Mouse (Mus musculus) embryonic stem cell, embryonic (primary cell): ENCODE measurements around the gene Lsm4.

Source experiments
- CTCF ChIA-PET, 4 experiments: fragments of 300-600 bp in 2 of 4; fragments of 350-600 bp in 2 of 4; sonication (Branson Sonifier 250); formaldehyde crosslinking; loops; one replicate each; lab custom pipeline; 2022; ENCODE audit warnings: inconsistent platforms in 2 of 4; lab: Charles Lee
- POLR2A ChIA-PET, 4 experiments: fragments of 300-600 bp in 2 of 4; fragments of 350-600 bp in 2 of 4; sonication (Branson Sonifier 250); formaldehyde crosslinking; loops; one replicate each; lab custom pipeline; 2022; ENCODE audit warnings: antibody characterized with exemption in 4 of 4, inconsistent platforms in 1 of 4; lab: Charles Lee

Lsm4 gene

DNA sequence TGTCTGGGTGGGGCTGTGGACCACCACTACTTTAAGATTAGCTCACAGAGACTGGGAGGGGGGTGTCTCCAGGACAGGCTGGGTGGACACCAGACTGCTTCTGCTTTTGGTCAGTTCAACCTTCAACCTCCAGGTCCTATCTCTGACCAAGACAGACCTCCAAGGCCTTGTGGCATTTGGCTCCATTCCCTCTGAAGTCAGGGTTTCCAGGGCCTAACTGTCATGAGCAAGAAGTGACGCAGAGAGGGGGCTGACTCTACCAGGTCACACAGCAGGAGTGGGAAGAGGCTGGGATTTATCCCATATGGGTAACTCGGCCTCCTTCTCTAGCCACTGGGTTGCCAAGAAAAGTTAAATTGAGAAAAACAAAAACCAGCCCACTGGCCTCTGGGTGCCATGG is 15.3 kb upstream of the Lsm4 start:
- ChIA-PET POLR2A (interaction anchor here in 3 of 4 experiments (0.6 to 27.2 kb wide), 20 partner anchors 9 to 181 kb away, joined by 3 to 1017 read pairs (median 10); partner anchors contain the start of genes Jund (in 3 of the 3), Lsm4 (in 3 of the 3), Gdf15 (in 2 of the 3) and Ssbp4 (in 2 of the 3)), CTCF (interaction anchor here in 2 of 4 experiments (0.7 to 21.5 kb wide), 5 partner anchors 14 to 75 kb away, joined by 3 to 206 read pairs (median 5); partner anchors contain the start of gene Lsm4 (in 1 of the 2))

- ChIA-PET POLR2A (interaction anchor here in 3 of 4 experiments (0.6 to 27.2 kb wide), 90 partner anchors 9 to 944 kb away, joined by 3 to 1017 read pairs (median 5); partner anchors contain the start of genes Jund (in 3 of the 3), Lsm4 (in 3 of the 3), Gm3336 (in 2 of the 3) and Lrrc25 (in 2 of the 3)), CTCF (interaction anchor here in 3 of 4 experiments (0.6 to 2.8 kb wide), 16 partner anchors 8 to 198 kb away, joined by 3 to 17 read pairs (median 4); partner anchors contain the start of genes Arrdc2 (in 1 of the 3) and Lsm4 (in 1 of the 3))
These were observed 14.0 kb upstream of the Lsm4 start for GRCm38 (mm10) chr8:70658897-70659603.

DNA sequence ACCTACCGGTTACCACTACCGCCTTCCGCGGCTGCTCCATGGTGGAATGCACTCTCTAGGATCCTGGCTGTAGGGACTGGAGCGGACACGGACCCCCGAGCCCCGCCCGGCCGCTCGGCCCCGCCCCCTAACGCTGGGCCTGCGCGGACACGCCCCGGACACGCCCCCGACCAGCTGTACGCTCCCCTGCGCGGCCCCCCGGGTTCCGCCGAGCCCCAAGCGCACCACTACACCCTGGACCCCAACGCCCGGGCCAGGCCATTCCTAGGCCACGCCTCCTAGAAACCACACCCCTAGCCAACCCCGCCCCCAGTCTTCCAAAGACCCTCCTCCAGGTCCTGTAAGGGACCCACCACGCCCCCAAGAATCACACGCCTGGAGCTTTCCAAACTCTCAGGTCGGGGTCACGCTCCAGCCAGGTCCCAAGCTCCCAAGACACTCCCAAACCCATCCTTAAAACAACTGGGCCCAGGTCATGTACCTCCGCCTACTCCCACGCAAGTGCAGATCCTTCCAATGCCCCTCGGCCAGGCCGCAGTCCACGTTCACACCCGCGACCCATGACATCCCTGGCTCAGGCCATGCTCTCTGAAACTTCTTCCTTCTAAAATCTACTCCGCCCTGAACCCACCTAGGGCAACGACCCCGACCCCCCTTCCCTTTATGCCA is 13.3 kb upstream of the Lsm4 start:
- ChIA-PET CTCF (interaction anchor here (0.6 to 2.8 kb wide), 24 partner anchors 9 to 288 kb away, joined by 3 to 17 read pairs (median 4); partner anchors contain the start of genes Arrdc2 (in 1 of the 4) and Lsm4 (in 1 of the 4)), POLR2A (interaction anchor here (0.5 to 27.2 kb wide), 102 partner anchors 9 to 1657 kb away, joined by 3 to 1017 read pairs (median 5); partner anchors contain the start of genes Jund (in 3 of the 4), Lsm4 (in 3 of the 4), Gm3336 (in 2 of the 4) and Lrrc25 (in 2 of the 4))

GRCm38 (mm10) chr8:70660273-70660725 is 12.7 kb upstream of the Lsm4 start, which contains the start of gene Pgpep1:
Gene Pgpep1 (minus strand): TSS chr8:70660388.
- POLR2A ChIA-PET, result interaction anchor here (0.5 to 27.2 kb wide), 92 partner anchors 8 to 1656 kb away, joined by 3 to 1017 read pairs (median 5); partner anchors contain the start of genes Jund (in 3 of the 4), Lsm4 (in 3 of the 4), Lrrc25 (in 2 of the 4) and Arrdc2 (in 1 of the 4)
- CTCF ChIA-PET, result interaction anchor here in 3 of 4 experiments (0.6 to 2.8 kb wide), 20 partner anchors 8 to 289 kb away, joined by 3 to 17 read pairs (median 4); partner anchors contain the start of gene Lsm4 (in 1 of the 3)

DNA sequence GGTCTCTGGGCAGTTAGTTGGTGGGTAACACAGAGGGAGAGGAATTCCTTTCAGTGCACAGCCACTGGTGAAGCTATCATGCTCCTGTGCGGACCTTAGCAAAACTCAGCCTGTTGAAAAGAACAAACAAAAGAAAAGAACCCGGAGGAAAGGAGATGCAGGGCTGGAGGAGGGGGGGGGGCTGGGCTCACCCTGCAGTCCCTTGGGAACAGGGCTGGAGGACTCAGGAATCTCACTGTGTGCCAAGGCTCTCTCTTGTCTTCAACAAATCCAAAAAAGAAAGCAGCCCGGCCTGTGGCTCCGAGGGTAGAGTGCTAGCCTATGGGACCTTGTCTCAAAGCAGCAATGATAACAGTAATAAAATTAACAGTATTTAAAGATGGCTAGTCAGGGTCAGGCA is 9.4 kb upstream of the Lsm4 start:
- ChIA-PET POLR2A (interaction anchor here in 2 of 4 experiments (1.5 to 7.6 kb wide), 7 partner anchors 8 to 35 kb away, joined by 3 to 164 read pairs (median 8); partner anchors contain the start of genes Jund (in 2 of the 2) and Lsm4 (in 2 of the 2)), CTCF (no interaction called here)

GRCm38 (mm10) chr8:70664631-70665030 is 8.4 kb upstream of the Lsm4 start:
- CTCF ChIA-PET, result interaction anchor here in 2 of 4 experiments (0.6 to 1.2 kb wide), 2 partner anchors 8 to 330 kb away, joined by 6 to 9 read pairs; partner anchors contain the start of gene Lsm4 (in 1 of the 2)
- POLR2A ChIA-PET, result interaction anchor here (0.5 to 7.6 kb wide), 13 partner anchors 8 to 391 kb away, joined by 3 to 164 read pairs (median 4); partner anchors contain the start of genes Jund (in 3 of the 4) and Lsm4 (in 2 of the 4)

DNA sequence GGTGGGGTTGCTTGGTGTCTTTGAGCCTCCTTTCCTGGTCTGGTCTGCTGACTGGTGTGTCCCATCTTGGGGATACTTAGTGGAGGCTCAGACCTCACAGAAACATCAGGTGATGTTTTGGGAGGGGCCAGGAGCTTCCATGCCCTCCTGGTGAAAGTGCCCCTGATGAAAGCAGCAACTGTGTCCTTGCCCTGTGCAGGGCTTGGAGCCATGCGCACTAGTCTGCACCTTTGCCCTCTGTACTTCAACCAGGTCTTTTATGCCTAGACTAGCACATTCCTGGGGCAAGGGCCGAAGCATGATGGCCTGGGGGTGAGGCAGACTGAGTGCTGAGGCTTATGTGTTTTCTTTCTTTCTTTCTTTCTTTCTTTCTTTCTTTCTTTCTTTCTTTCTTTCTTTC is 7.4 kb upstream of the Lsm4 start:
- CTCF ChIA-PET, result no interaction called here
- POLR2A ChIA-PET, result interaction anchor here in 2 of 4 experiments (0.9 to 11.3 kb wide), 16 partner anchors 9 to 198 kb away, joined by 3 to 164 read pairs (median 8); partner anchors contain the start of genes Jund (in 2 of the 2), Kcnn1 (in 1 of the 2) and Lsm4 (in 1 of the 2)

- POLR2A ChIA-PET, result interaction anchor here (0.6 to 11.3 kb wide), 41 partner anchors 7 to 819 kb away, joined by 3 to 164 read pairs (median 4); partner anchors contain the start of genes Jund (in 4 of the 4), Arrdc2 (in 2 of the 4), Ell (in 1 of the 4) and Iqcn (in 1 of the 4)
- CTCF ChIA-PET, result interaction anchor here (0.6 to 4.1 kb wide), 21 partner anchors 7 to 305 kb away, joined by 3 to 16 read pairs (median 4); partner anchors contain the start of genes Arrdc2 (in 1 of the 4), Jund (in 1 of the 4), Lrrc25 (in 1 of the 4) and Mast3 (in 1 of the 4)
These were observed 6.0 kb upstream of the Lsm4 start for GRCm38 (mm10) chr8:70667071-70667470.

DNA sequence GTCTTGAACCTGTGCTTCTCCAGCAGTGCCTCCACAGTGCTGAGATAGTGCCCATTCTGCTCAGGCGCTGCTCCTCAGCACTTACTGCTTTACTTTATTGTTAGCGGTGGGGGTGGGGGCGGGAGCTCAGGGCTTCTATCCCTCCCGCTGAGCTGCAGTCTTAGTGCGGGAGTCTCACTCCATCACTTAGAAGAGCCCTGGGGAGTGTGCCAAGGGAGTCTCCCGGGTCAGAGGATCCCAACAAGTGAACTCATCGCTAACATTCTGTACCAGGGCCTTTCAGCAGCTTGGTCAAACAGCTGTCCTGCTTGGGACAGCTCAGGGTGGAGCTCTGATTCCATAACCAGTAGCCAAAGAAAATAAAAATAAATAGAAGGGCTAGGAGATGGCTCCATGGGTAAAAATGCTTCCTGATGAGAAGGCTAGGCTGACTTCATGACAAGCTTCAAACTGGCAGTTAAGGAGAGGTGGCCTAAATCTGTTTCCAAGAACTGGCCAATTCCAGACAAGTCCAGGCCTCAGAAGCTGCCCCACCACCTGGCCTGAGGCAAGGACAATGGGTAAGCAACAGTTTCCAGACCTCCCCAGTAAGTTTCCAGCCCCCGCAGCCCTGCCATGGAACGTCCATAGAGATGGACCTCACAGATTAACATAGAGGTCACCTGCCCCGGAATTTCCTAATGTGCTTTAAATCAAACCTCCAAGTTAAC is 1.3 kb upstream of the Lsm4 start:
- POLR2A ChIA-PET, result interaction anchor here (0.6 to 21.3 kb wide), 55 partner anchors 9 to 226 kb away, joined by 3 to 1467 read pairs (median 11); partner anchors contain the start of genes Jund (in 4 of the 4), Pgpep1 (in 3 of the 4), Ssbp4 (in 3 of the 4) and Iqcn (in 2 of the 4)
- CTCF ChIA-PET, result interaction anchor here (0.7 to 5.6 kb wide), 32 partner anchors 9 to 310 kb away, joined by 3 to 93 read pairs (median 6); partner anchors contain the start of genes Jund (in 3 of the 4), Arrdc2 (in 1 of the 4), Gm3336 (in 1 of the 4) and Pgpep1 (in 1 of the 4)

- POLR2A ChIA-PET, result interaction anchor here (0.6 to 21.3 kb wide), 130 partner anchors 7 to 1464 kb away, joined by 3 to 1467 read pairs (median 6); partner anchors contain the start of genes Arrdc2 (in 4 of the 4), Jund (in 4 of the 4), Ssbp4 (in 4 of the 4) and Iqcn (in 3 of the 4)
- CTCF ChIA-PET, result interaction anchor here (0.6 to 5.6 kb wide), 69 partner anchors 8 to 576 kb away, joined by 3 to 93 read pairs (median 5); partner anchors contain the start of genes Jund (in 3 of the 4), Arrdc2 (in 2 of the 4), Gm3336 (in 2 of the 4) and Isyna1 (in 1 of the 4)
These were observed 546 bp upstream of the Lsm4 start for GRCm38 (mm10) chr8:70672325-70673078.

GRCm38 (mm10) chr8:70674109-70674508 is 1.1 kb downstream of the Lsm4 start:
- CTCF ChIA-PET, result interaction anchor here (0.6 to 5.6 kb wide), 25 partner anchors 14 to 388 kb away, joined by 3 to 93 read pairs (median 6); partner anchors contain the start of genes Gm3336 (in 2 of the 4), Jund (in 2 of the 4), Mpv17l2 (in 1 of the 4) and Pgpep1 (in 1 of the 4)
- POLR2A ChIA-PET, result interaction anchor here (0.6 to 21.3 kb wide), 114 partner anchors 8 to 896 kb away, joined by 3 to 1467 read pairs (median 8); partner anchors contain the start of genes Jund (in 4 of the 4), Arrdc2 (in 3 of the 4), Fkbp8 (in 3 of the 4) and Iqcn (in 3 of the 4)

- ChIA-PET POLR2A (interaction anchor here (0.8 to 21.3 kb wide), 56 partner anchors 9 to 895 kb away, joined by 3 to 1467 read pairs (median 12); partner anchors contain the start of genes Jund (in 4 of the 4), Iqcn (in 3 of the 4), Arrdc2 (in 2 of the 4) and Gdf15 (in 2 of the 4)), CTCF (interaction anchor here in 3 of 4 experiments (0.6 to 5.6 kb wide), 10 partner anchors 17 to 278 kb away, joined by 3 to 93 read pairs (median 5); partner anchors contain the start of gene Jund (in 1 of the 3))
These were observed 1.7 kb downstream of the Lsm4 start for GRCm38 (mm10) chr8:70674716-70675115.

- ChIA-PET POLR2A (interaction anchor here (0.6 to 21.3 kb wide), 45 partner anchors 9 to 230 kb away, joined by 3 to 1467 read pairs (median 12); partner anchors contain the start of genes Jund (in 4 of the 4), Arrdc2 (in 2 of the 4), Gdf15 (in 2 of the 4) and Iqcn (in 2 of the 4)), CTCF (interaction anchor here in 2 of 4 experiments (0.7 to 5.6 kb wide), 6 partner anchors 16 to 172 kb away, joined by 3 to 93 read pairs (median 4); partner anchors contain the start of gene Jund (in 1 of the 2))
These were observed 2.3 kb downstream of the Lsm4 start for GRCm38 (mm10) chr8:70675336-70675735.

GRCm38 (mm10) chr8:70677451-70678080 is 4.5 kb downstream of the Lsm4 start:
- ChIA-PET POLR2A (interaction anchor here in 3 of 4 experiments (0.5 to 21.3 kb wide), 18 partner anchors 8 to 527 kb away, joined by 3 to 1467 read pairs (median 4); partner anchors contain the start of genes Jund (in 3 of the 3) and Iqcn (in 2 of the 3)), CTCF (interaction anchor here in 2 of 4 experiments (0.6 to 1.0 kb wide), 2 partner anchors 41 to 179 kb away, joined by 3 to 5 read pairs; partner anchors contain the start of gene Gm3336 (in 1 of the 2))
